Mouse (Mus musculus): Measurements from ENCODE around the gene Apol9b.
"Not testable (repeated sequence)": the region's sequence is repeated elsewhere in the genome, so short reads cannot be mapped to it uniquely, and the experiment has no call there.

DNA sequence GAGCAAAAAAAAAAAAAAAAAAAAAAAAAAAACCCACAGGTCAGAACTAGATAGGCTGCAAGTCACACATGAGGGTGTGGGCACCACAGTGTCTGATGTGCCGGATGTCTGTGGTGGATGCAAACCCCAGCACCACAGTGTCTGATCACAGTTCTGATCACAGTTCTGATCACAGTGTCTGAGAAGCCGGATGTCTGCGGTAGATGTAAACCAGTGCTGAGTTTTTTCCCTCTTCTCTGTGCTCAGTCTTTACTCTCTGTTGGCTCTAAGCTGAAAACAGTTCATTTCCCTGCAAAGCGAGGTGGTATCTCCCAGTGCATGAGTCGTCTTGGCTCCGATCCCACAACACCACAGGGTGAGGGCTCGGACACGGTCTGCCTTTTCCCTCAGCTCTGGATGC is 4.5 kb downstream of the Apol9b start:
- TF ChIP-seq HCFC1 (IDR thresholded peaks at IDR 0.05; ENCODE audit: borderline replicate concordance, insufficient read depth, low read length); CHD2 (IDR thresholded peaks at IDR 0.05; ENCODE audit: low read depth, low read length); ZC3H11A (IDR thresholded peaks at IDR 0.05; ENCODE audit: borderline replicate concordance, low read depth, low read length); MAFK (IDR thresholded peaks at IDR 0.05; ENCODE audit: insufficient read depth, low read depth, low read length): not testable (repeated sequence)
